Mouse (Mus musculus) small intestine, adult 2 months (tissue): ENCODE measurements around the gene Ctnnal1.

ENCODE experiments used
- CTCF ChIP-seq: fragments of 200-500 bp; IDR thresholded peaks from 2 replicates; pipeline ENCODE4 v1.5.1; 2012; ENCODE audit warnings: low read depth, mild to moderate bottlenecking, control low read depth, inconsistent platforms, low read length, moderate library complexity, mixed read lengths; ENCODE audit not compliant: insufficient replicate concordance, insufficient read length; ENCODE audit errors: extremely low read depth
- POLR2A ChIP-seq: fragments of 200-500 bp; IDR thresholded peaks from 2 replicates; pipeline ENCODE4 v1.6.1; 2012; ENCODE audit warnings: low read depth, mild to moderate bottlenecking, control low read depth, inconsistent platforms, low read length, moderate library complexity

DNA sequence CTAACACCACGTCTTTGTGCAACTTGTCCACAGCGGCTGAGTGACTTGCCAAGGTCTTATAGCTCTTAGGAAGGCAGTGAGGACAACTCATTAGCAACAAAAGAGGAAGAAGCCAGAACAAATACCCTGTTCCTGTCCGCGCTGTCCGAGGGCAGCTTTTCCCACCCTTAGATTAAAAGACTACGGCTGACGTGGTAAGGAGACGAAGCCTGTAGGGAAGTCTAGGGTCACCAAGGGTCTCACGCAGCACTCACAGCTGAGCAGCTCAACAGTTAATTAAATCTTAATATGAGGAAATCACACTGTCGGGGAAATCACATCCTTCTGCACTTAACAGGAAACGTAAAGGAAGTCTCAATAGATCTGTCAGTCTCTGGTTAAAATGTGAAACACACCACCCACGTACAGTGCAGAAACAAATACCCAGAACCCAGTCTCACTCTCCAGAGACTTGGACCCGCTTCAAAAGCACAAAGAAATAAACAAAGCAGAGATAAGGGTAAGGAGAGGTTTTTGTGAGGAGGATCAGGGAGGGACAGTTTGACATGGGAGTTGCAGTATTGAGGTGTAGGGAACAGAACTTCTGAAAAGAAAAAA lies 33.9 kb downstream of the Ctnnal1 start:
- no peak for TF ChIP-seq POLR2A
- TF ChIP-seq CTCF, result no peak
